Comparison of ENCODE assay signal across 8 mouse cellular contexts in the genomic region with DNA sequence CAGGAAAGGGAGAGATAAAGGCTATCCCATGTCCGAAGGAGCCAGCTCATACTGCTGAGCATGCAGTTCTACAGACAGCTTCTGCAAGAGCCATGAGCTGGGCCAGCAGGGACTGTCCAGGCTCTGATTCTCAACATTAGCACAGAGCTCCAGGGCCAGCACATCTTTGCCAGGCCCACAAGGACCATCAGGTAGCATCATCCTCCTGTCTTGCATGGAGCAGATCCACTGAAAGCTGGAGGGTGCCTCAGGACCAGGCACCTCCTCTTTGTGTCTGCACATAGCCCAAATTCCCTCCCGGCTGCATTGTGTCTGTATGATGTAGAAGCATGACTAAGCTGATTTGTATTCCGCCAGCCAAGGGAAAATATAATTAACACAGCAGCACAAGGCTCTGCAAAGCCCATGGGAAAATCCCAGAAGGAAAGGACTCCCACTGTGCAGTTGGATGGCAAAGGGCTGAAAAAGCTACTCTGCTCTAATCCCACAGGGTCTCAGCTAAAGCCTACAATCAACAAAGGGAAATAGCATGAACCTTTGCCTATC.
A peak's percentile ranks its signal among the peaks of the same experiment; 100 is the strongest.
DNase-seq lines count a peak whose midpoint lies in the region; ATAC-seq and TF ChIP-seq lines count a peak whose summit lies in the region.
"Had no signal": no experiment of that assay in that cellular context is flagged by ENCODE, and none has a peak within 500 bp of the region (broad histone marks: within the 10 kb centered on the region; RNA-seq: fewer than 3 reads in every experiment).

No protein-coding gene starts in this region.

- H3K9me3 ChIP-seq in embryonic facial prominence, embryonic 14.5 days (ENCODE audit: control insufficient read depth, low read length), result no peaks in the 10 kb centered on the region

- 23% methylated on average over 3 of the region's 3 CpGs for WGBS in embryonic facial prominence, embryonic 14.5 days
- WGBS in olfactory bulb, adult 2 months, result 16% methylated on average over 3 of the region's 3 CpGs

- H3K27me3 ChIP-seq in embryonic facial prominence, embryonic 14.5 days (replicated peaks; ENCODE audit: control insufficient read depth, insufficient read depth, low read length), result no peaks in the 10 kb centered on the region

- TF ChIP-seq POLR2A in olfactory bulb, adult 2 months (IDR thresholded peaks at IDR 0.05; ENCODE audit: insufficient read depth, low read depth, low read length), result no peak

- no peak overlapping the region for H3K9ac ChIP-seq in embryonic facial prominence, embryonic 14.5 days (ENCODE audit: low read depth, low read length)
- H3K9ac ChIP-seq: liver, embryonic 14.5 days had no signal

- peak; percentile 77 for ATAC-seq in embryonic facial prominence, embryonic 14.5 days (ENCODE audit: low read depth)

- 0 out of 2 replicates have a peak overlapping the region, but pooled peaks have one; percentile 29 for H3K27ac ChIP-seq in embryonic facial prominence, embryonic 14.5 days (replicated peaks; ENCODE audit: low read depth, low read length)
- peak overlapping the region; percentile 77 for H3K27ac ChIP-seq in olfactory bulb, adult 2 months (ENCODE audit: insufficient read depth, low read depth, low read length)
- H3K27ac ChIP-seq: liver, embryonic 14.5 days had no signal

- H3K4me2 ChIP-seq in embryonic facial prominence, embryonic 14.5 days (ENCODE audit: low read depth, low read length), result no peak overlapping the region

- peaks cover 12% of the 10 kb centered on the region; the same call in 1 of the 2 replicates for H3K4me1 ChIP-seq in embryonic facial prominence, embryonic 14.5 days (ENCODE audit: control insufficient read depth, insufficient read depth, low read length)
- H3K4me1 ChIP-seq in olfactory bulb, adult 2 months (ENCODE audit: control insufficient read depth, insufficient read depth, low read length), result peaks cover 4% of the 10 kb centered on the region

- H3K36me3 ChIP-seq in embryonic facial prominence, embryonic 14.5 days (ENCODE audit: control insufficient read depth, insufficient read depth, low read length), result no peaks in the 10 kb centered on the region

- H3K4me3 ChIP-seq in embryonic facial prominence, embryonic 14.5 days (ENCODE audit: low read depth, low read length), result no peak overlapping the region
- H3K4me3 ChIP-seq in olfactory bulb, adult 2 months (ENCODE audit: insufficient read depth, low read depth, low read length), result no peak overlapping the region

- DNase-seq in brain, embryonic 18.5 days (ENCODE audit: low read depth, low spot score), result peak; percentile 52
- peak; percentile 85 for DNase-seq in embryonic facial prominence, embryonic 14.5 days (ENCODE audit: low spot score)
- peak; percentile 30 to 48 for DNase-seq in layer of hippocampus, postnatal 14 days (ENCODE audit: low spot score in 2 of 2)
- no peak for DNase-seq in ovary, postnatal 10 days (ENCODE audit: low spot score)
- no peak for DNase-seq in gastrocnemius, adult 8-10 months (ENCODE audit: low spot score in 2 of 2)
- no peak for DNase-seq in lung, postnatal 4 days

- no peak for TF ChIP-seq CTCF in olfactory bulb, adult 2 months (IDR thresholded peaks at IDR 0.05; ENCODE audit: insufficient read depth, low read depth, low read length)

Comparison
In these comparisons a context has a peak if more than half of its experiments do, and no peak if none do; other contexts are left out.
1. DNase-seq: peak in brain, embryonic 18.5 days (single experiment), embryonic facial prominence, embryonic 14.5 days (single experiment) and layer of hippocampus, postnatal 14 days (2 of 2); none in ovary, postnatal 10 days (single experiment), gastrocnemius, adult 8-10 months (0 of 2) and lung, postnatal 4 days (0 of 2).